Mouse (Mus musculus) embryonic fibroblast, embryonic 13.5 days (primary cell): Measurements from ENCODE around the gene Nup93. TPM values are rescaled to one million over a fixed set of nuclear protein-coding genes. Genes with fewer than 3 reads are reported as not detected.

Experiments
- H3K27ac ChIP-seq: 2 replicates; pipeline ENCODE4 v1.5.1; 2012; ENCODE audit warnings: low read length, control low read depth, inconsistent platforms; ENCODE audit not compliant: insufficient read depth
- H3K4me1 ChIP-seq: 2 replicates; pipeline ENCODE4 v1.6.1; 2011; ENCODE audit warnings: low read length; ENCODE audit not compliant: control insufficient read depth, insufficient read depth
- H3K4me3 ChIP-seq: 2 replicates; pipeline ENCODE4 v1.5.1; 2011; ENCODE audit warnings: mild to moderate bottlenecking, control low read depth, low read length; ENCODE audit not compliant: insufficient read depth
- CTCF ChIP-seq: IDR thresholded peaks from 2 replicates; pipeline ENCODE4 v1.5.1; 2011; ENCODE audit warnings: mild to moderate bottlenecking, control low read depth, low read length, moderate library complexity, borderline replicate concordance; ENCODE audit not compliant: insufficient read depth
- POLR2A ChIP-seq: IDR thresholded peaks from 2 replicates; pipeline ENCODE4 v1.6.1; 2011; ENCODE audit warnings: low read depth, mild to moderate bottlenecking, control low read depth, low read length, moderate library complexity
- polyA plus RNA-seq: library from polyadenylated mRNA; stranded (reverse); fragments of >200 nt; gene quantifications from 2 replicates; pipeline ENCODE4 v1.2.4, GENCODE M21; 2011; ENCODE audit warnings: low read depth; ENCODE audit not compliant: missing spikeins, insufficient read length

The Nup93 gene
- polyA plus RNA-seq, 1 experiment: 65.0 TPM

DNA sequence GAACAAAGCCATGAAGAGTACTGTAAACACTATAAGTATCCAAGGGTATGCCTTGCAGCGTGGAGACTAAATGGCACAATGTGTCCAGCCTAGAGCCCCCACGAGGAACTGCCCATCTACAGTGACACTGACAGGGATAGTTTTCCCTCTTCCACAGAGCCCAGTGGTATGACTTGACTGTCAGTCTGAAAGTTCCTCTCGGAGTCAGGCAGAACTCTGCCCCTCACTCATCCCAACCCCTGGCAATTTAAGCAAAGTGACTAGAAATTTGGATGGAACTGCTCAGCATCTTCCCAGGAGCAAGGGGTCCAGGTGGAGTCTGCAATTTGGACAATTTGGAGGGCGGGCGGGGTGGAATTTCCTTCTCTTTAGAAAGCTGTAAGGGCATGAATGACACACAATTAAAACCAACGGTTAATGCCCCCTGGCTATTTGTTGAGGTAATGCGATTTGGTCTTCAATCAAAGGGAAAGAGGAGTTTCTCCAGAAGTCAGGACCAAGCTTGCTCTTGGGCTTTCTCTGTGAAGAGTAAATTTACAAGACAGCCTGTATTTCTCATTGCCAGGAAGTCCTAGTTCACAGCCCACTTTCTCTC is 39.6 kb upstream of the Nup93 start:
- TF ChIP-seq POLR2A: no peak
- TF ChIP-seq CTCF: no peak
- H3K4me1 ChIP-seq: 0 out of 2 replicates have a peak, but pooled peaks cover 9% of the 10 kb centered on the region
- H3K27ac ChIP-seq: no peak overlapping the region
- H3K4me3 ChIP-seq: no peak overlapping the region

DNA sequence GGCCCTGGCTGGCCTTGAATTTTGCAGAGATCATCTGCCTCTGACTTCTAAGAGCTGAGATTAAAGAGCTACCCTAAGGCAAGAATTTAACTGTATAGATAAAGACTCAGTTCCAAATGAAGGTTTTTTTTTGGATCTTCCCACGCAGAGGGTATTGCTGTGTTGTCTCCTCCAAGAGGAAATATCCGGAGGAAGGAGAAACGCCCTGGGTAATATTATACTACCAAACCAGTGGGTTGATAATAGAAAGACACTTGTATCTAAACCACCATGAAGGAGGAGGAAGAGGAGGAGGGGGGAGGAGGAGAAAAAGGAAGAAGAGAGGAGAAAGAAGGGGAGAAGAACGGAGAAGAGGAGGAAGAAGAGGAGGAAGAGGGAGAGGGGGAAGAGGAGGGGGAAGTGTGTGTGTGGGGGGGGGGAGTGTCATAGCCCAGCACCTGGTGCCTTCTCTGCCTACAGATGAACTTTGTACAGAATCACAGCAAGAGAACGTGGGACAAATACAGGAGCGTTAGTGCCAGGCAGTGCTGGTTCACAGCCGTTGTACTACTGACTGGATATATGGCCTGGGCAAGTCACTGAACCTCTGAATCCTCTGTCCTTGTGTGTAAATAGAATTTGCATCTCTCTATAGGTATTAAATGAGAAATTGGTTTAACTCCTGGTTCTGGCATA is 36.5 kb upstream of the Nup93 start:
- H3K4me3 ChIP-seq: no peak overlapping the region

DNA sequence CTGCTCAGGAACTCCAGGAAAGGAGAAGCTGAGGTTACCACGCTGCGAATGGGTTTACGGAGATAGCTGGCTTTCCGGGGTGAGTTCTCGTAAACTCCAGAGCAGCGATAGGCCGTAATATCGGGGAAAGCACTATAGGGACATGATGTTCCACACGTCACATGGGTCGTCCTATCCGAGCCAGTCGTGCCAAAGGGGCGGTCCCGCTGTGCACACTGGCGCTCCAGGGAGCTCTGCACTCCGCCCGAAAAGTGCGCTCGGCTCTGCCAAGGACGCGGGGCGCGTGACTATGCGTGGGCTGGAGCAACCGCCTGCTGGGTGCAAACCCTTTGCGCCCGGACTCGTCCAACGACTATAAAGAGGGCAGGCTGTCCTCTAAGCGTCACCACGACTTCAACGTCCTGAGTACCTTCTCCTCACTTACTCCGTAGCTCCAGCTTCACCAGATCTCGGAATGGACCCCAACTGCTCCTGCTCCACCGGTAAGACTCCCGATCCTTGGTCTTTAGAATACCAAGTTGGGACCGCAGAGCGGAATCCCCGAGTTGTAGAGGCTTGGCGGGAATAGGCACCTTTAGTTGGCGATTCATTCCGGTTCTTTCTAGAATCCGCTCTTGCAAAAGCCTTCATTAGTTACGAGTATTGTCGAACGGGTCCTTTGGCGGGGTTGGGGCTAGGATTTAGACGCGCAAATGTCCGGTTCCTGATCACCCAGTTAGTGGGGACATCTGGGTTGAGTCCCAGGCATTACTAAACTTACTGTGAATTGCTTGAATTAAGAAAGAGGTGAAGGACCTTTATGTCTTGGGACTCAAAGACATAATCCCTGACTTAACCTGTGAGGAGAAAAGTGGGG is 35.3 kb upstream of the Nup93 start, which contains the start of gene Mt1:
Gene Mt1, plus strand, starts transcription at position 226 of the 856 bp plus-strand sequence.
- TF ChIP-seq POLR2A (peak; percentile 99), CTCF (no peak)
- peak within 1 kb of the TSS; percentile 70 for H3K4me3 ChIP-seq
- H3K27ac ChIP-seq: peak within 1 kb of the TSS; percentile 46
- peaks cover 6% of the 10 kb centered on the region; the same call in 1 of the 2 replicates for H3K4me1 ChIP-seq

More for the DNA sequence above, 36.5 kb upstream of the Nup93 start:
- Histone ChIP-seq H3K4me1 (peaks cover 4% of the 10 kb centered on the region; the same call in 1 of the 2 replicates), H3K27ac (no peak overlapping the region)
- TF ChIP-seq CTCF: no peak
- TF ChIP-seq POLR2A: no peak

DNA sequence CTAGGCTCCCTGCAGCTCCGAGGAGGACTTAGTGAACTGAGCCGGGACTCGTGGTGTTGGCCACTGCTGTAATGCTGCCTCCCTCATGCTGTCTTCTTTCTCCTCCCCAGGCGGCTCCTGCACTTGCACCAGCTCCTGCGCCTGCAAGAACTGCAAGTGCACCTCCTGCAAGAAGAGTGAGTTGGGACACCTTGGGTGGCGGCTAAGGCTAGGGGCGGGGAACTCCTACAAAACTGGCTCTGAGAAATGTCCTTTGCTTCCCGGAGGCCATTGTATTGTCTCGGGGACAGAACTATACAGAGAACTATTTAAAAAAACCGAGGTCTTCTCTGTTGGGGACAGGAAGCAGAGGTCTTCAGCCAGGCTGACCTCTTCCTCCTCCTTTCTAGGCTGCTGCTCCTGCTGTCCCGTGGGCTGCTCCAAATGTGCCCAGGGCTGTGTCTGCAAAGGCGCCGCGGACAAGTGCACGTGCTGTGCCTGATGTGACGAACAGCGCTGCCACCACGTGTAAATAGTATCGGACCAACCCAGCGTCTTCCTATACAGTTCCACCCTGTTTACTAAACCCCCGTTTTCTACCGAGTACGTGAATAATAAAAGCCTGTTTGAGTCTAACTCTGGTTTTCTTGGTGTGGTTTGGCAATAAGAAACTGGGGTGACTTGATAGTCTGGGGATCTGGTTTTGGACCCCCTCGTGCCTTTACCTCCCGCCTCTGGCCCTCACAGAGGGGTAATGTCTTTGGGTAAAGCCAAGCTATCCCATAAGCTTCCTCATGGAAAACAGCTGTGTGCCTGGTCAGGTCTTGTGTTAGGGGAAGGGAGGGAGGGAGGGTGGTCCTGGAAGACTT is 34.4 kb upstream of the Nup93 start:
- TF ChIP-seq POLR2A (0 out of 2 replicates have a peak, but pooled peaks have one; percentile 18), CTCF (no peak)
- Histone ChIP-seq H3K27ac (peak overlapping the region; percentile 46; the same call in 1 of the 2 replicates), H3K4me3 (peak overlapping the region; percentile 70), H3K4me1 (peaks cover 2% of the 10 kb centered on the region; the same call in 1 of the 2 replicates)

DNA sequence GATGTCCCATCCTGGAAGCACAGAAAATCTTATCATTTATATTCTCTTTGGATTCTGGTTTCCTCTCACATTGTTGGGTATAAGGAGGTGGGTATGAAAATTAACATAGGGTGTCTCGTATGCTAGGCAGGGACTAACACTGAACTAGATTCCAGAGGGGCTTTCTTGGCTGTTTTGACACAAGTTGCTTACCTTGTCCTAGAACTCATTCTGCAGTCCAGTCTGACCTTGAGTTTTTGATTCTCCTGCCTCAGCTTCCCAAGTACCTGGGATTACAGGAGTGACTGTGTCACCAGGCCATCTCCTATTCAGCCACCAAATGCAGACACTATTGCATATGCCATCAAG is 33.8 kb upstream of the Nup93 start:
- peaks cover 2% of the 10 kb centered on the region; the same call in 1 of the 2 replicates for H3K4me1 ChIP-seq
- peak overlapping the region; percentile 70 for H3K4me3 ChIP-seq
- no peak overlapping the region for H3K27ac ChIP-seq
- TF ChIP-seq POLR2A (no peak), CTCF (no peak)

DNA sequence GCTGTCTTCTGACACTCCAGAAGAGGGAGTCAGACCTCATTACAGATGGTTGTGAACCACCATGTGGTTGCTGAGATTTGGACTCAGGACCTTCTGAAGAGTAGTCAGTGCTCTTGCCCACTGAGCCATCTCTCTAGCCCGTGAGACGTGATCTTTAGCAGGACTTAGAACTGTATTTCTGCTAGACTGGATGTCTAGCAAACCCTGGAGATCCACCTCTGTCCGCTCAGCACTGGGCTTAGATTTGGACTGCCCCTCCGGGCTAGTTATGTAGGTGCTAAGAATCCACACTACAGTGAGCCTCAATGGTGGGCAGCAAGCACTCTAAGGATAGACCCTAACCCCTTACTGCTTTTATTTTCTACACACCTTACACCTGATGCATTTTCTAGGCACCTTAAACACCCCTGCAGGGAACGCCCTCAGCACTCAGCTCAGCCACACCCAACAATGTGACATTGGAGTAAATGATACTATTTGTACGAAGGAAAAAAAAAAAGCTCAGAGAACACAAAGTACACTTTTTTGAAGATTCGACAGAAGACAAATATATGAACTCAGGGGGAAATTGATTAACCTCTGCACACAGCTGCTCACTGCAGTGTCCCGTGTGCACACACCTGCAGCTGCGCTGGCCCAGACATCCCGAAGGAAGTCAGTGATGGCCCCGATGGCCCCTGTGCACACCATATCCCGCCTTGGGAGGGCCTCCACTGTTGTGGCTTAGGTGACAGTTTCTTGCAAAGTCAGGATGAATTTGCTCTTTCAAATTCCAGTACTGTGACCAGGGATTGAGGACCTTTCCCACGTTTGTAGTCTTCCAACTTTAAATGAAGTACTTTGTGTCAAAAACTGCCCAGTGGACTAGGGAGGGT is 32.1 kb upstream of the Nup93 start:
- H3K4me1 ChIP-seq: peaks cover 2% of the 10 kb centered on the region; the same call in 1 of the 2 replicates
- no peak overlapping the region for H3K4me3 ChIP-seq
- H3K27ac ChIP-seq: no peak overlapping the region
- no peak for TF ChIP-seq POLR2A
- no peak for TF ChIP-seq CTCF

DNA sequence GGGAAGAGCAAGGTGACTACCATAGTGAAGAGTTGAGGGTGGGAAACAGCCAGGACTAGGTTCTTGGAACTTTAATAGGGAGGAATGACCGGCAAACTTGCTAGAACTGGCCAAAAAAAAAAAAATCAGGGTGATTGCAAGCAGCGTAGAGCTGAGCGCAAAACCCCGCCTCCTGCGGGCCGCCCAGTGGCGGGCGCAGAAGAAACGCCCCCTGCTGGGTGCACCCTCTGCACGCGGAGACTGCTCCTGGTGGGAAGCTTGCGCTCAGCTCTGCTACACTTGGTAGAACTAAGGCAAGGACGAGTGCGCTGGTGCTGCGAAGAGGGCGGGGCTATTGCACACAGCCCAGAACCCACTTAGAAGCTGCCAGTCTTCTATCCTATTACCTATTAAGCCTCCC is 31.2 kb upstream of the Nup93 start:
- 0 out of 2 replicates have a peak overlapping the region, but pooled peaks have one; percentile 5 for H3K4me3 ChIP-seq
- TF ChIP-seq CTCF (peak; percentile 37), POLR2A (peak; percentile 59)
- H3K27ac ChIP-seq: peak overlapping the region; percentile 31; the same call in 1 of the 2 replicates
- H3K4me1 ChIP-seq: peaks cover 2% of the 10 kb centered on the region; the same call in 1 of the 2 replicates

DNA sequence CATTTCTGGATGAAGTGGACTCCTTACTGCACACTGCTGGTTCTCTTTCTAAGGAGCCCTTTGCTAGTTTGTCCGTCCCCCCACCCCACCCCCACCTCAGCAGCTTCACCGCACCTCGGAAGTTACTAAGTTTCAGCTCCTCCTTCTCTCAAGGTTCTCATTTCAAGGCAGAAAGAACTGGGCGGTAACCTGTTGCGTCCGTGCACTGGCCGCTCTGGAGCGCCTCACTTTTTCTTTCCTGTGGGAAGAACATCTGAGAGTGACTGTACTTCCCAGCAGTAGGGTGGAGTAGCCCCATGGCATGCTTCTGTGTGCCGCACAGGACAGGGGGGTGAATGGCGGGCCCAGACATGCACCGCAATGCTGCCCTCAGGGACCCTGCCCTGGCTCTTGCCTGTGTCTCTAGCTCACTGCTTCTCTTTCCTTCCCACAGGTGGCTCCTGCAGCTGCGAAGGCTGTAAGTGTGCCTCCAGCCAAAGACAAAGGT is 30.0 kb upstream of the Nup93 start:
- Histone ChIP-seq H3K4me3 (no peak overlapping the region), H3K4me1 (peaks cover 2% of the 10 kb centered on the region; the same call in 1 of the 2 replicates), H3K27ac (no peak overlapping the region)
- TF ChIP-seq CTCF (no peak), POLR2A (no peak)
